Mouse (Mus musculus): ENCODE data around the gene Ablim1. TPM values are rescaled to one million over a fixed set of nuclear protein-coding genes. Genes with fewer than 3 reads are reported as not detected.

The Ablim1 gene
- polyA plus RNA-seq, 1 experiment from 2014 or later = 22.4 TPM

- Histone ChIP-seq H3K27ac (replicated peaks) (no peak overlapping the region), H3K9me3 (no peaks in the 10 kb centered on the region), H3K27me3 (replicated peaks; ENCODE audit: low read depth, poor library complexity, severe bottlenecking) (no peaks in the 10 kb centered on the region), H3K4me3 (no peak overlapping the region), H3K4me1 (peaks cover 3% of the 10 kb centered on the region; the same call in 1 of the 2 replicates), H3K36me3 (replicated peaks) (no peaks in the 10 kb centered on the region)
- DNase-seq (ENCODE audit: low spot score) = no peak
- 84% methylated on average over 12 of the region's 12 CpGs for WGBS
Observed at GRCm38 (mm10) chr19:57243191-57243590, 71.5 kb downstream of the Ablim1 start.

- no peaks in the 10 kb centered on the region for H3K27me3 ChIP-seq (replicated peaks; ENCODE audit: low read depth, poor library complexity, severe bottlenecking)
- peaks cover 4% of the 10 kb centered on the region; the same call in 1 of the 2 replicates for H3K4me1 ChIP-seq
- H3K27ac ChIP-seq (replicated peaks) = no peak overlapping the region
- no peaks in the 10 kb centered on the region for H3K9me3 ChIP-seq
- 73% methylated on average over 10 of the region's 10 CpGs for WGBS
- DNase-seq (ENCODE audit: low spot score) = no peak
- H3K4me3 ChIP-seq = no peak overlapping the region
- no peaks in the 10 kb centered on the region for H3K36me3 ChIP-seq (replicated peaks)
Observed at GRCm38 (mm10) chr19:57241363-57242192, 73.1 kb downstream of the Ablim1 start.

GRCm38 (mm10) chr19:57240259-57240658 is 74.5 kb downstream of the Ablim1 start:
- Histone ChIP-seq H3K36me3 (replicated peaks) (no peaks in the 10 kb centered on the region), H3K4me3 (no peak overlapping the region), H3K4me1 (peaks cover 5% of the 10 kb centered on the region; the same call in 1 of the 2 replicates), H3K27me3 (replicated peaks; ENCODE audit: low read depth, poor library complexity, severe bottlenecking) (no peaks in the 10 kb centered on the region), H3K27ac (replicated peaks) (no peak overlapping the region), H3K9me3 (no peaks in the 10 kb centered on the region)
- 83% methylated on average over 6 of the region's 6 CpGs for WGBS
- DNase-seq (ENCODE audit: low spot score) = no peak

DNA sequence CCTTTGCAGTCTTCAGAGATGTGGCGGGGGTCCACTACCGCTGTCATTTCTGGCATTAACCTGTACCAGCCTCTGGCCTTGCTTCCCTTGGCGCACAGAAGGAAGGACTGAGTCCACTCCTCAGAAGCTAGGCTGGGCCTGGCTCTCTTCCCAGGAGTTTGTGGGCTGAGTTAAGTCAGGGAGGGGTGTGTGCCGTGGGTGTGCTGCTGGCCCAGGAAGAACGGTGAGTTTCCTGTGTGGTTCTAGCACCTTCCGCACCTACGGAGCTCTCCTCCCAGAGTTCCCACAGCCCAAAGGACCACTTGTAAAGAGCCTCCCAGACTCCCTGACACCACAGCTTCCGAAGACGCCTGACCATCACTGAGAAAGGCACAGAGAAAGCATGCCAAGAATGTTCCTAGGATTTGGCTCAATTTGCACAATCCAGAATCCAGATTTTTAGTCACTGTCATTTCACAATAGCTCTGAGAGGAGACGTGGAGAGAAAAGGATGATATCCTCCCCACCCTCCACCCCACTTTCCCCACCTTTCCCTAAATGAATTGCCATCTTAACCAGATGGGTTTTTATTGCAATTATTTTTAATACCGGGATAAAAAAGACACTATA is 75.4 kb downstream of the Ablim1 start:
- DNase-seq (ENCODE audit: low spot score) = no peak
- H3K27ac ChIP-seq (replicated peaks) = no peak overlapping the region
- no peaks in the 10 kb centered on the region for H3K36me3 ChIP-seq (replicated peaks)
- 81% methylated on average over 11 of the region's 11 CpGs for WGBS
- no peaks in the 10 kb centered on the region for H3K27me3 ChIP-seq (replicated peaks; ENCODE audit: low read depth, poor library complexity, severe bottlenecking)
- H3K9me3 ChIP-seq = no peaks in the 10 kb centered on the region
- peaks cover 5% of the 10 kb centered on the region; the same call in 1 of the 2 replicates for H3K4me1 ChIP-seq
- no peak overlapping the region for H3K4me3 ChIP-seq

GRCm38 (mm10) chr19:57238461-57238860 is 76.3 kb downstream of the Ablim1 start:
- H3K9me3 ChIP-seq = no peaks in the 10 kb centered on the region
- no peak overlapping the region for H3K4me3 ChIP-seq
- H3K4me1 ChIP-seq = peaks cover 2% of the 10 kb centered on the region; the same call in 1 of the 2 replicates

GRCm38 (mm10) chr19:57237534-57237933 is 77.2 kb downstream of the Ablim1 start:
- Histone ChIP-seq H3K36me3 (replicated peaks) (no peaks in the 10 kb centered on the region), H3K27me3 (replicated peaks; ENCODE audit: low read depth, poor library complexity, severe bottlenecking) (no peaks in the 10 kb centered on the region), H3K4me3 (no peak overlapping the region), H3K4me1 (0 out of 2 replicates have a peak, but pooled peaks cover 2% of the 10 kb centered on the region), H3K27ac (replicated peaks) (no peak overlapping the region), H3K9me3 (no peaks in the 10 kb centered on the region)
- DNase-seq (ENCODE audit: low spot score) = no peak
- whole genome bisulfite sequencing = 78% methylated on average over 6 of the region's 6 CpGs

More at GRCm38 (mm10) chr19:57238461-57238860, 76.3 kb downstream of the Ablim1 start:
- DNase-seq (ENCODE audit: low spot score) = no peak
- 84% methylated on average over 7 of the region's 7 CpGs for WGBS
- Histone ChIP-seq H3K27me3 (replicated peaks; ENCODE audit: low read depth, poor library complexity, severe bottlenecking) (no peaks in the 10 kb centered on the region), H3K36me3 (replicated peaks) (no peaks in the 10 kb centered on the region), H3K27ac (replicated peaks) (no peak overlapping the region)

GRCm38 (mm10) chr19:57236647-57237046 is 78.1 kb downstream of the Ablim1 start:
- no peak overlapping the region for H3K4me3 ChIP-seq
- H3K27ac ChIP-seq (replicated peaks) = no peak overlapping the region
- H3K27me3 ChIP-seq (replicated peaks; ENCODE audit: low read depth, poor library complexity, severe bottlenecking) = no peaks in the 10 kb centered on the region
- WGBS = 77% methylated on average over 15 of the region's 15 CpGs
- no peaks in the 10 kb centered on the region for H3K9me3 ChIP-seq
- H3K4me1 ChIP-seq = 0 out of 2 replicates have a peak, but pooled peaks cover 2% of the 10 kb centered on the region
- no peak for DNase-seq (ENCODE audit: low spot score)
- H3K36me3 ChIP-seq (replicated peaks) = no peaks in the 10 kb centered on the region

- 0 out of 2 replicates have a peak, but pooled peaks cover 2% of the 10 kb centered on the region for H3K4me1 ChIP-seq
- no peak for DNase-seq (ENCODE audit: low spot score)
- H3K4me3 ChIP-seq = no peak overlapping the region
- H3K36me3 ChIP-seq (replicated peaks) = no peaks in the 10 kb centered on the region
- no peaks in the 10 kb centered on the region for H3K9me3 ChIP-seq
- H3K27ac ChIP-seq (replicated peaks) = no peak overlapping the region
- H3K27me3 ChIP-seq (replicated peaks; ENCODE audit: low read depth, poor library complexity, severe bottlenecking) = no peaks in the 10 kb centered on the region
- WGBS = 86% methylated on average over 2 of the region's 2 CpGs
Observed at GRCm38 (mm10) chr19:57235931-57236330, 78.8 kb downstream of the Ablim1 start.

DNA sequence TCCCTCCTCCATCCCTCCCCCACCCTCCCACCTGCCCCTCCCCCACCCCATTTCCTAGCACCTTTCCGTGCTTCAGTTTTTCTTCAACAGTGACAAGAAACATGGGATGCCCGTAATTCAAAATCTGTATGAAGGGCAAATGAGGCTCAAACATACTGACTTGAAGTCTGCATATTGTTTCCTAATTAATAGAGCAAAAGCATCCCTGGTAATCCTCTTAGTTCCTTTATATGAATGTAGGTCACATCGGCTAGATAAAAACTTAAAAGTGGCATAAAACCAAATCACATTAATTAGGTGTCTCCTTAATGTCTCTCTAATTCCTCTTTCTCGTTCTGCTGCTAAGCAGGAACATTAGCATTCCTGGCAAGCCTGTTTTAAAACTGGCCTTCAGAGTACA is 83.7 kb downstream of the Ablim1 start:
- H3K27ac ChIP-seq (replicated peaks) = no peak overlapping the region
- H3K27me3 ChIP-seq (replicated peaks; ENCODE audit: low read depth, poor library complexity, severe bottlenecking) = no peaks in the 10 kb centered on the region
- H3K9me3 ChIP-seq = no peaks in the 10 kb centered on the region

GRCm38 (mm10) chr19:57229161-57229560 is 85.6 kb downstream of the Ablim1 start:
- no peak overlapping the region for H3K27ac ChIP-seq (replicated peaks)
- H3K4me1 ChIP-seq = no peaks in the 10 kb centered on the region
- H3K36me3 ChIP-seq (replicated peaks) = no peaks in the 10 kb centered on the region
- no peak overlapping the region for H3K4me3 ChIP-seq
- no peak for DNase-seq (ENCODE audit: low spot score)
- H3K9me3 ChIP-seq = no peaks in the 10 kb centered on the region
- WGBS = 96% methylated on average over 3 of the region's 3 CpGs
- no peaks in the 10 kb centered on the region for H3K27me3 ChIP-seq (replicated peaks; ENCODE audit: low read depth, poor library complexity, severe bottlenecking)

More for the DNA sequence above, 83.7 kb downstream of the Ablim1 start:
- WGBS = 67% methylated on average over 4 of the region's 4 CpGs
- Histone ChIP-seq H3K36me3 (replicated peaks) (no peaks in the 10 kb centered on the region), H3K4me3 (no peak overlapping the region), H3K4me1 (no peaks in the 10 kb centered on the region)
- no peak for DNase-seq (ENCODE audit: low spot score)

DNA sequence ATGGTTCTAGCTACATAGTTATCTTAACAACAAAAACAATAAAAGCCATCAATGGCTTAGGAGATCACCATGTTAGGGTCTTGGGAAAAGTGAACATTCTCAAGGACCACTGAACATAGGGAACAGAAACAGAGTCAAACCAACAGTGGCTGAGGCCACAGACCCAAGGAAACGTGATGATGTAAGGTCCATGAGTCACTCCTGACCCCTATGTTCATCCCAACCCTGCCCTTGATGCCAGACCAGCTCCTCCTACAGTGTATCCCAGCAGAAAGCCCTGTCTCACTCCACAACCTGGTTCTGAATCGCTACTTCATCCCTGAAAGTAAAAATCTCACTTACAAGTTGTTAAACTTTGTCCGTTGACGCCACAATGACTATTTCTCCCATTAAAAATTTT is 86.1 kb downstream of the Ablim1 start:
- Histone ChIP-seq H3K27ac (replicated peaks) (no peak overlapping the region), H3K36me3 (replicated peaks) (no peaks in the 10 kb centered on the region), H3K9me3 (no peaks in the 10 kb centered on the region), H3K4me1 (no peaks in the 10 kb centered on the region), H3K4me3 (no peak overlapping the region), H3K27me3 (replicated peaks; ENCODE audit: low read depth, poor library complexity, severe bottlenecking) (no peaks in the 10 kb centered on the region)
- DNase-seq (ENCODE audit: low spot score) = no peak
- 85% methylated on average over 4 of the region's 4 CpGs for WGBS

DNA sequence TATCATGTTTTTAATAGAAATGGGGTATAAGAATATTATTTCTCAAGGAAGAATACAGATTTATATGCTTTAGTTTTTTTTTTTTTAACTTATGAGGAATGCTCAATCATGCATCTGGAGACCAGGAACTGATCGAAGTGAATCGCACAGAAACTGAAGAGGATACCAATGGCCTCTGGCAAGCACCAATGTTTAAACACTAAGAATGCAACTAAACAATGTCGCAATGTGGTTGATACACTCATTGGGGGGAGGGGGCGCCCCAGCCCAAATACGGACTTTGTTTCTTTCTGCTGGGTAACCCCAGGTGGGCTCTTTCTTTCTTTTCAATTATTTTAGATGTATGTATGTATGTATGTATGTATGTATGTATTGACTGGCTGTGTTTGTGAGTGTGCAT is 90.3 kb downstream of the Ablim1 start:
- 90% methylated on average over 5 of the region's 5 CpGs for WGBS
- H3K27me3 ChIP-seq (replicated peaks; ENCODE audit: low read depth, poor library complexity, severe bottlenecking) = 0 out of 2 replicates have a peak, but pooled peaks cover 10% of the 10 kb centered on the region
- DNase-seq (ENCODE audit: low spot score) = no peak
- no peak overlapping the region for H3K27ac ChIP-seq (replicated peaks)
- H3K4me1 ChIP-seq = peaks cover 21% of the 10 kb centered on the region
- H3K4me3 ChIP-seq = no peak overlapping the region
- no peaks in the 10 kb centered on the region for H3K9me3 ChIP-seq
- no peaks in the 10 kb centered on the region for H3K36me3 ChIP-seq (replicated peaks)

DNA sequence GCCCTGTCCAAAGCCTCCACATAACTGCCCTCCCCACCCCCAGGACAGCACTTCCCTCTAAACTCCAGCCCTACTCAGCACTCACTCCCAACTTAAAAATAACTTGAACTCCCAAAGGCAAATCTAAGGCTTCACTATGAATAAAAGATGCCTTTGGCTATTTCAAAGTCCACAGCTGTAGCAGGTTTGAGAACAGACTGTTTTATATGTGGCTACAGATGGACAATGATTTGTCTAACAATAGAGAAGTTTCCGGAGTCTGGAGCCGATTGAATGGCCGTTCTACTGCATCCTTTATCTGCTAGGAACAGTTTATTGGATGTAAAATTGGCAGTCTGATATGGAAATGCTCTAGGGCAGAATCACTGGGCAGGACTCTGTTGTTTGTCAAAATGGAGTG is 91.0 kb downstream of the Ablim1 start:
- no peak overlapping the region for H3K4me3 ChIP-seq
- no peak for DNase-seq (ENCODE audit: low spot score)
- no peaks in the 10 kb centered on the region for H3K9me3 ChIP-seq
- H3K36me3 ChIP-seq (replicated peaks) = no peaks in the 10 kb centered on the region
- 0 out of 2 replicates have a peak, but pooled peaks cover 10% of the 10 kb centered on the region for H3K27me3 ChIP-seq (replicated peaks; ENCODE audit: low read depth, poor library complexity, severe bottlenecking)
- 86% methylated on average over 3 of the region's 3 CpGs for WGBS
- no peak overlapping the region for H3K27ac ChIP-seq (replicated peaks)
- peaks cover 21% of the 10 kb centered on the region for H3K4me1 ChIP-seq
